Mouse (Mus musculus): Measurements from ENCODE around the gene Ccn2. TPM values are rescaled to one million over a fixed set of nuclear protein-coding genes. Genes with fewer than 3 reads are reported as not detected.

Gene Ccn2
- total and polyA plus RNA-seq, 2 experiments from 2014 or later = 3.7 to 10.0 TPM

DNA sequence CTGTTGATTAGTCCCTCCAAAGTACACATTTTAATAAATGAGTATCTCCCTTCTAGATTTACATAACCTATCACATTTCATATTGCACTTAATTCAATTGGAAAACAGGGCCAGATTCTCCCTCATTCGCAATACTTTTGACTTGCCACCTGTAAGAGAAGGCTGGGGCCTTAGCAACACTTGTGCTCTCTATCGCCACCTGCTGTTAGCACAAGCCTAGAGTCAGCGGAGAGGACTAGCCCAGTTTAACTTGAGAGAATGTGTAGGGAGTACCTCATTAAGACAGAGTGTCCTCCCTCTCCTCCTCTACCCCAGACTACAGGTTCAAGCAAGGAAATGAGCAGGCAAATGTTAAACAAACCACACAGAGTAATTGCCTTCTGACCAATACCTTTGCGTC is 4.1 kb upstream of the Ccn2 start:
- ATAC-seq (ENCODE audit: low FRiP score) = 0 out of 2 replicates have a peak, but pooled peaks have one; percentile 60
- no peak overlapping the region for H3K4me3 ChIP-seq (ENCODE audit: low read depth, low read length)
- no peak overlapping the region for H3K9ac ChIP-seq (replicated peaks; ENCODE audit: low read length, poor library complexity, severe bottlenecking)
- TF ChIP-seq CTCF (IDR thresholded peaks at IDR 0.05) = peak; percentile 94
- no peaks in the 10 kb centered on the region for H3K36me3 ChIP-seq (ENCODE audit: insufficient read depth, low read length)
- H3K4me2 ChIP-seq (ENCODE audit: low read depth, low read length, poor library complexity, severe bottlenecking) = no peak overlapping the region
- no peaks in the 10 kb centered on the region for H3K4me1 ChIP-seq (ENCODE audit: insufficient read depth, low read length)
- H3K27me3 ChIP-seq (ENCODE audit: insufficient read depth, low read length) = no peaks in the 10 kb centered on the region
- 14% methylated on average over 4 of the region's 4 CpGs for WGBS
- DNase-seq (ENCODE audit: low spot score) = peak; percentile 86
- no peak overlapping the region for H3K27ac ChIP-seq (ENCODE audit: low read depth, low read length)
- no peaks in the 10 kb centered on the region for H3K9me3 ChIP-seq (ENCODE audit: low read length)

DNA sequence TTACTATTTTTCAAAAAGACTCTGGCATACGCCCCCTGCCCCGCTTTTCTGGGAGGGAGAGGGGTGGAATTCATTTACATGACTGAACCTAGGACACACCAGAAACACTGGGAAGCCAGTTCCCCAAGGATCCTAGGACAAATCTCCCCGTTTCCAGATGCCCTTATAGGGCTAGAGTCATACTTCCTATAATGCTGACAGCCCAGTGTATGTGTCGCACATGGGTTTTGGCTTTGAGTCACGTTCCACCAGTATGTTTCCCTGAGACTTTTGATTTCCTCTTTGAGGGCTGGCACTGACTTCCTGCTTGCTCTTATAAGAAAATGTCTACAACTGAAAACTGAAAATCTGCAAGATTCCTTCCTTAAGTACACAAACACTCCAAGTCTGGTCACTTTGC is 3.5 kb upstream of the Ccn2 start:
- TF ChIP-seq CTCF (IDR thresholded peaks at IDR 0.05) = no peak
- Histone ChIP-seq H3K4me2 (ENCODE audit: low read depth, low read length, poor library complexity, severe bottlenecking) (no peak overlapping the region), H3K9me3 (ENCODE audit: low read length) (no peaks in the 10 kb centered on the region), H3K36me3 (ENCODE audit: insufficient read depth, low read length) (no peaks in the 10 kb centered on the region), H3K4me1 (ENCODE audit: insufficient read depth, low read length) (peaks cover 1% of the 10 kb centered on the region; the same call in 1 of the 2 replicates), H3K27me3 (ENCODE audit: insufficient read depth, low read length) (no peaks in the 10 kb centered on the region), H3K9ac (replicated peaks; ENCODE audit: low read length, poor library complexity, severe bottlenecking) (no peak overlapping the region), H3K4me3 (ENCODE audit: low read depth, low read length) (no peak overlapping the region), H3K27ac (ENCODE audit: low read depth, low read length) (no peak overlapping the region)
- WGBS = 74% methylated on average over 5 of the region's 5 CpGs
- DNase-seq (ENCODE audit: low spot score) (no peak), ATAC-seq (ENCODE audit: low FRiP score) (no peak)

DNA sequence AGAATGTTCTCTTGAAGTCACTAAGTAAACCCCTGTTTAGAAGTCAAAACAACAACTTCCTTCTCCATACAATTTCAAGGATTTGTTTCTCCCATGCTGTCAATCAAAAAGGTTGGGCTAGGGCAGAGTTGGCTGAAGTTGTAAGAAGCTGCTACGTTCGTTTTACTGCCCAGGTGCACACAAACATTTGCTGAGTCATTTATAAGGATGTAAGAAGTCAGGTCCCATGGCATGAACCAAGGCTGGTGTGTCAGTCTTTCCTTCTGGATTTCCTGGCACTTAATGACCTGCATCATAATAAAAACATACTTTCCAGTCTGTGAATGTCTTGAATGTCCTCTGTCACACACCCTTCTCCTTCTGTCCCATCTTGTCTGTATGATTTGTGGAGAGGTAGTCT is 2.9 kb upstream of the Ccn2 start:
- no peak for TF ChIP-seq CTCF (IDR thresholded peaks at IDR 0.05)
- WGBS = 74% methylated on average over 2 of the region's 2 CpGs
- no peaks in the 10 kb centered on the region for H3K27me3 ChIP-seq (ENCODE audit: insufficient read depth, low read length)
- no peak overlapping the region for H3K4me3 ChIP-seq (ENCODE audit: low read depth, low read length)
- ATAC-seq (ENCODE audit: low FRiP score) (no peak), DNase-seq (ENCODE audit: low spot score) (no peak)
- H3K9me3 ChIP-seq (ENCODE audit: low read length) = no peaks in the 10 kb centered on the region
- no peak overlapping the region for H3K4me2 ChIP-seq (ENCODE audit: low read depth, low read length, poor library complexity, severe bottlenecking)
- H3K9ac ChIP-seq (replicated peaks; ENCODE audit: low read length, poor library complexity, severe bottlenecking) = no peak overlapping the region
- no peak overlapping the region for H3K27ac ChIP-seq (ENCODE audit: low read depth, low read length)
- H3K4me1 ChIP-seq (ENCODE audit: insufficient read depth, low read length) = peaks cover 2% of the 10 kb centered on the region; the same call in 1 of the 2 replicates
- no peaks in the 10 kb centered on the region for H3K36me3 ChIP-seq (ENCODE audit: insufficient read depth, low read length)

DNA sequence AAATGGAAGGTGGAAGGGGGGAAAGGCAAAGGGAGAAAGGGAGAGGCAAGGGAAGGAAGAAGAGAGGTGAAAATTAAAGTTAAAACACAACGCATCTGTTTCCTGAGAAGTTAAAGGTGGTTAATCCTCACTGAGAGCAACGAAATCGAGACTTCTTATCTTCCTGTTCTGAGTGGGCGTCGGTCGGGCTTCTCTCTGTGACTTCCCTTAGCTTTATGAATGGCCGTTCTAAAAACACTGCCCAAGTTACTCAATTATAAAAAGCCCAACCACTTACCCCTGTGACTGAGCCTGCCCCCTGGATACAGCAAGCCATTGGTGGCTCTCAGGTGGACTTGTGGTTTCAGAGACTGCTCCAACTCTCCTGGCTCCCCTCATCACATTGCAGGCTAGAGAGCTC is 2.3 kb upstream of the Ccn2 start:
- Histone ChIP-seq H3K4me3 (ENCODE audit: low read depth, low read length) (no peak overlapping the region), H3K4me1 (ENCODE audit: insufficient read depth, low read length) (peaks cover 2% of the 10 kb centered on the region; the same call in 1 of the 2 replicates), H3K27me3 (ENCODE audit: insufficient read depth, low read length) (no peaks in the 10 kb centered on the region), H3K4me2 (ENCODE audit: low read depth, low read length, poor library complexity, severe bottlenecking) (no peak overlapping the region), H3K9ac (replicated peaks; ENCODE audit: low read length, poor library complexity, severe bottlenecking) (no peak overlapping the region), H3K9me3 (ENCODE audit: low read length) (no peaks in the 10 kb centered on the region), H3K27ac (ENCODE audit: low read depth, low read length) (no peak overlapping the region), H3K36me3 (ENCODE audit: insufficient read depth, low read length) (no peaks in the 10 kb centered on the region)
- 82% methylated on average over 7 of the region's 7 CpGs for WGBS
- ATAC-seq (ENCODE audit: low FRiP score) (no peak), DNase-seq (ENCODE audit: low spot score) (no peak)
- TF ChIP-seq CTCF (IDR thresholded peaks at IDR 0.05) = no peak

DNA sequence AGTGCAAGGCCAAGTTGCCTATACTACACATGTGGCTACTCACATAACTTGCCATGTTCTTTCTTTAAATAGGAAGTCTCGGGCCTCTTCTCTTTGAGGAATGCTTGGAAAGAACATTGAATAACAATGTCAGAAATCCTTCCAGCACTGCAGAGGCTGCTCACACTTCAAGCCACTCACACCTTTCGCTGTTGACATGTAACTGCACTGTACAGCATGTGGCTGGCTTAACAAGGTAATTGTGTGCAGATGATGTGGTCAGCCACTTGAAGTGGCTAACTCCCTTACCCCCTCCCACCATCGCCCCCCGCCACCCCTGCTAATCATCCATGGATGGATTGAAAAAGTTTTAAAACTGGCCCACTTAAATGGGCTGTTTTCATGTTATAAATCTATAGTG is 1.7 kb upstream of the Ccn2 start:
- H3K4me3 ChIP-seq (ENCODE audit: low read depth, low read length) = no peak overlapping the region
- DNase-seq (ENCODE audit: low spot score) (no peak), ATAC-seq (ENCODE audit: low FRiP score) (no peak)
- 86% methylated on average over 4 of the region's 4 CpGs for WGBS
- no peaks in the 10 kb centered on the region for H3K9me3 ChIP-seq (ENCODE audit: low read length)
- H3K4me2 ChIP-seq (ENCODE audit: low read depth, low read length, poor library complexity, severe bottlenecking) = no peak overlapping the region
- TF ChIP-seq CTCF (IDR thresholded peaks at IDR 0.05) = no peak
- no peaks in the 10 kb centered on the region for H3K27me3 ChIP-seq (ENCODE audit: insufficient read depth, low read length)
- no peak overlapping the region for H3K9ac ChIP-seq (replicated peaks; ENCODE audit: low read length, poor library complexity, severe bottlenecking)
- no peak overlapping the region for H3K27ac ChIP-seq (ENCODE audit: low read depth, low read length)
- H3K36me3 ChIP-seq (ENCODE audit: insufficient read depth, low read length) = no peaks in the 10 kb centered on the region
- peaks cover 2% of the 10 kb centered on the region; the same call in 1 of the 2 replicates for H3K4me1 ChIP-seq (ENCODE audit: insufficient read depth, low read length)

DNA sequence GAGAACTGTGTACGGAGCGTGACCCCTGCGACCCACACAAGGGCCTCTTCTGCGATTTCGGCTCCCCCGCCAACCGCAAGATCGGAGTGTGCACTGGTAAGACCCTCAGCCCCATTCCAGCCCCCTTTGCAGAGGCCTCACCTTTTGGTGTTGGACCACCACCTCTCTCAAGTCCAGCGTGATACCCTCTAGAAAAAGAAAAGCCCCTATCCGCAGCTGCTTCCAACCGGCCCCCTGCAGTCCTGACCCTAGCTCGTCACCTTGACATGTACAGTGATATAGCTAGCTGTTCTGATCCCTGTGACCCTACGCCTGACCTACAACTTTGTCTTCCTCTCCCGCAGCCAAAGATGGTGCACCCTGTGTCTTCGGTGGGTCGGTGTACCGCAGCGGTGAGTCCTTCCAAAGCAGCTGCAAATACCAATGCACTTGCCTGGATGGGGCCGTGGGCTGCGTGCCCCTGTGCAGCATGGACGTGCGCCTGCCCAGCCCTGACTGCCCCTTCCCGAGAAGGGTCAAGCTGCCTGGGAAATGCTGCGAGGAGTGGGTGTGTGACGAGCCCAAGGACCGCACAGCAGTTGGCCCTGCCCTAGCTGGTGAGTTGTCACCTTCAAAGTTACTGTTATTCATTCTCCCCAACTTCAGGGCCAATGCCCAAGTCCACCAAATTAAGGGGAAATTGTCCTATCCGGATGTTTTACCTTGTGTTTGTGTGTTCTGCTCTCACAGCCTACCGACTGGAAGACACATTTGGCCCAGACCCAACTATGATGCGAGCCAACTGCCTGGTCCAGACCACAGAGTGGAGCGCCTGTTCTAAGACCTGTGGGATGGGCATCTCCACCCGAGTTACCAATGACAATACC is 994 bp downstream of the Ccn2 start:
- H3K9ac ChIP-seq (replicated peaks; ENCODE audit: low read length, poor library complexity, severe bottlenecking) = peak overlapping the region; percentile 61
- DNase-seq (ENCODE audit: low spot score) = peak; percentile 58
- no peaks in the 10 kb centered on the region for H3K9me3 ChIP-seq (ENCODE audit: low read length)
- peak overlapping the region; percentile 67 for H3K4me3 ChIP-seq (ENCODE audit: low read depth, low read length)
- 17% methylated on average over 31 of the region's 31 CpGs for WGBS
- peak overlapping the region; percentile 74 for H3K4me2 ChIP-seq (ENCODE audit: low read depth, low read length, poor library complexity, severe bottlenecking)
- no peak for TF ChIP-seq CTCF (IDR thresholded peaks at IDR 0.05)
- H3K4me1 ChIP-seq (ENCODE audit: insufficient read depth, low read length) = peaks cover 2% of the 10 kb centered on the region; the same call in 1 of the 2 replicates
- H3K27ac ChIP-seq (ENCODE audit: low read depth, low read length) = peak overlapping the region; percentile 67
- no peaks in the 10 kb centered on the region for H3K27me3 ChIP-seq (ENCODE audit: insufficient read depth, low read length)
- no peaks in the 10 kb centered on the region for H3K36me3 ChIP-seq (ENCODE audit: insufficient read depth, low read length)
- ATAC-seq (ENCODE audit: low FRiP score) = peak; percentile 47; the same call in 1 of the 2 replicates
